Mouse (Mus musculus) brain, embryonic 18.5 days (tissue): ENCODE measurements at regions not wholly inside any gene's neighbourhood (a gene's known extent, or its start where the extent isn't known, plus 50 kb on each side); places are given as distances from the start of the nearest gene placed in this dataset.

Source experiments
- DNase-seq: peaks from one replicate; pipeline ENCODE4 v3.0.0-alpha.2; 2012; ENCODE audit warnings: low read depth, low spot score

DNA sequence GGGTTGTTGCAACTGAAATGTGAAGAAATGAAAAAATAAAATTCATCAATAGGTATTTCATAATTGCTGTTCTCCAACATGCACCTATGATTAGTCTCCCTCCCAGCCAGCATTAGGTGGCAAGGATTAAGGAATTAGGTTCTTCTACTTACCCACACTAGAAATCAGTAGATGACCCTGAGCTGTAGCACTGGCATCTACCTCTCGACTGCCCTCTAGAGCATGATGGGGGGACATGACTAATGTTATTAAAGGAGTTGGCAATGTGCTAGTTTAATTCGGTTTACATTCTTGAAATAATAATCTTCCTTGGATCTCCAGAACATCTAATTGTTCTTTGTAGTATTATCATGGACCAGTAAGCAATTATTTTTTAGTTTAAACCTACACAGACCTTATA lies 370.9 kb downstream of the Dcdc2c start:
- DNase-seq, result no peak

DNA sequence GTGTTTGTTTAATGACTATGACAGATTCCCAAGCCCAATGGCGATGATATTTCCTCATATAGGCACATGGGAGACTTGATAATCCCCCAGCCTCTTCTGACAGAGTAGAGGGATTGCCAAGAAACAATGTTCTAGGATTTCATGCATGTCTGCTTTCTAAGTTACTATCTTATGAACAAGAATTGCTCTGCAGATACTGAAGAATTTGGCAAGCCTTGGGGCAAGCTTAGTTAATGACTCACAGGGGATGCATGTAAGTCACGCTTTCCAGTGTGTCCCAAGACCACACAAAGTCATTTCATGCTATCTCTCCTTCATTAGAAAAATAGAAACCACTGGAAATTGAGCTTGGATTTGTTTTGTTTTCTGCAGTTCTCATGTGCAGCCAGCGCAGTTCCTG lies 376.2 kb downstream of the Dcdc2c start:
- no peak for DNase-seq

DNA sequence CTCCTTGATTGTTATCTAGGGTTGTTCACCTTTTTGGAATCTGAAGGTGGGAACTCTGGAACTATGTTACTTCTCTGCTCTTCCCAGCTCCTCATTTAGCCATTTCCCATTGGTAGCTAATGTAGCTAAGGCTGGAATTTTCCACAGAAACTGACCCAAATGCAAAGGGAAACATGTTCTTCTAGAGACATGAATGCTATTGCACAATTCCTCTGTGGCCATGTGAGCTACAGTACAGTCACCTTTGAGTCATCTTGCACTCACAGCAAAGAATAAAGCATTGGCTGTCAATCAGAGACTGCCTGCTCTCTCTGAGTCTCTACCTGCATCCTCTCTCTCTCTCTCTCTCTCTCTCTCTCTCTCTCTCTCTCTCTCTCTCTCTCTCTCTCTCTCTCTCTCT lies 378.1 kb downstream of the Dcdc2c start:
- no peak for DNase-seq

DNA sequence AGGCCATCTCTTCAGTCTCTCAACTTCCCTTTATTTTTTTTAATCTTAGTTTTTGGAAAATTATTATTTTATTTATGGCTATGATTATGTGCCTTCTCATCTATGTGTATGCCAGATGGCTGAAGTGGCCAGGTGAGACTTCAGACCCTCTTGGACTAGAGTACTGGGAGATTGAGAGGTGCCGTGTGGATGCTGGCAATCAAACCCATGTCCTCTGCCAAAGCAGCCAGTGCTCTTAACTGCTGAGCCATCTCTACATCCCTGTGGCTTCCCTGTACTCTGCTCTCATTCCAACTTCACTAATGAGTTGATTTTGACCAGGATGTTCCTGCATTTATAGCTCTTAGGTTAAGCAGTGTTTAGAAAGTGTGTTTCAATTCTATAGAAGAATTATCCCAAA lies 393.4 kb downstream of the Dcdc2c start:
- DNase-seq, result no peak

GRCm38 (mm10) chr12:28150759-28151158 lies 401.4 kb downstream of the Dcdc2c start:
- no peak for DNase-seq

- DNase-seq, result no peak
Observed at GRCm38 (mm10) chr12:28135810-28136592, 416.2 kb downstream of the Dcdc2c start.

- no peak for DNase-seq
Observed at GRCm38 (mm10) chr12:28122766-28123165, 429.4 kb downstream of the Dcdc2c start.

DNA sequence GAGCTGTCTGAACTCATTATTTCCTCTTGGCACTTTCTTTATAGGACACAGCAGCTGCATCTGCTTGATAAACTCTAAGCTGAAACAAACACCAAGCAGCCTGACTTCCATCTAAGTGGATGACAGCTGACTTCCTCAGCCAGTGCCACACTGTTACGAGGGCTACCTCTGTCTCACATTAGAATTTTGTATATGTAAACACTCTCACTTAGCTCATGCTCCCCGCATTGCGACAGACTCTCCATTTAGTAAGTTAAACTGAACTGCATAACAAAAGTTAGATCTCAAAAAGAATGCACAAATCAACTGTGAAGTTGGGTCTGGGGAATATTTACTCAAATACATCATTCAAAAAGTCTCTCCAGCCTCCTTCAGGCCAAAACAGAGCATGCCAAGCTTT lies 432.1 kb downstream of the Dcdc2c start:
- no peak for DNase-seq

DNA sequence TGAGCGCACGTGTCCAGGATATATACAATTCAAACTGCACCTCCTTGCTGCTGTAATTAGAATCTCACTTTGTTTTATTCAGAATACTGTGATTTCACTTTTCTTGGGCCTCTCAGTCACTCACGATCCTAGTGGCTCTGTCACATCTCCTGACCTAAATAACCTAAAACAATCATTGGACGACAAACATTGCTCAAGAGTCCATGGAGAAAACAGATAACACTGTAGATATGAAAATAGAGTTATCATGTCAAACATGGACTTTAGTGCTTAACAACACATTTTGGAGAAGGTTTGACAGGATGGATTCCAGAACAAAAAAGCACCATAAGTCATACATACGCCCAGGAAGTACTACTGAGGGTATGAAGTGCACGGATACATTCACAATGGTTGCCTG lies 461.5 kb downstream of the Dcdc2c start:
- no peak for DNase-seq

- peak; percentile 45 for DNase-seq
Observed at GRCm38 (mm10) chr12:28085460-28085859, 466.7 kb downstream of the Dcdc2c start.

DNA sequence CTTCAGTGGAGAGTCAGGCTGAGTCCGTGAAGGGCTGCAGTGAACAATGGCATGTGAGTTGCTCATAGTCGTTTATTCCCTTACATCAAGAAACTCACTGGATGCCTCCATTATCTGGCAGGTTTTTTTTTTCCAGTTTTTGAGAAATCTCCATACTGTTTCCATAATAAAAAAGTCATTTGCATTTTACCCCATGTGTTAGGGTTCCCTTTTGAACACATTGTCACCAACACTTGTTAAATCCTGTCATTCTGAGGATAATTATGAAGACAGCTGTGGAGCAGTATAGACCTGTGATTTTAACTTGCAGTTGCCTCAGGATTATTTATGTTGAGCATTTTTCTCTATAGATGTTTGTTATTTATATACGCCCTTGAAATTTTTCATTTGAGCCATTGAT lies 475.6 kb downstream of the Dcdc2c start:
- no peak for DNase-seq

DNA sequence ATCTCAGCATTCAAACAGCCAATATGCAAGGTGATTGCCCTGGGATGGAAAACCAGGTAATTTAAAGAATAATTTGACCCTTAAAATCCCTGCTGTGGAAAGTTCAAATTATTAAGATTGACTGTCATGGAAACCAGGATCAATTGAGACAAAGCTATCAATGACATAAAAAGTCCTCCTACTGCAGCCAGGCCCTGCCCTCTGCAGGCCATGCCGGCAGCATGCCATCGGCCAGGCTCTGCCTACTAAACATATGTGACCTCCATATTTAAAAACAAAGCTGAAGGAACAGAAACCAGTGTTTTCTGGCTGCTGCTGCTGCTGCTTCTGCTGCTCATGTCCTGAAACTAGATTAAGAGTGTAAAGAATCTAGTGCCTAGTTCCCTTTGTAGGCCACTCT lies 483.6 kb downstream of the Dcdc2c start:
- DNase-seq, result no peak

- no peak for DNase-seq
Observed at GRCm38 (mm10) chr12:28060281-28060680, 491.9 kb downstream of the Dcdc2c start.

GRCm38 (mm10) chr12:28055518-28056280 lies 496.5 kb downstream of the Dcdc2c start:
- DNase-seq, result peak; percentile 85

DNA sequence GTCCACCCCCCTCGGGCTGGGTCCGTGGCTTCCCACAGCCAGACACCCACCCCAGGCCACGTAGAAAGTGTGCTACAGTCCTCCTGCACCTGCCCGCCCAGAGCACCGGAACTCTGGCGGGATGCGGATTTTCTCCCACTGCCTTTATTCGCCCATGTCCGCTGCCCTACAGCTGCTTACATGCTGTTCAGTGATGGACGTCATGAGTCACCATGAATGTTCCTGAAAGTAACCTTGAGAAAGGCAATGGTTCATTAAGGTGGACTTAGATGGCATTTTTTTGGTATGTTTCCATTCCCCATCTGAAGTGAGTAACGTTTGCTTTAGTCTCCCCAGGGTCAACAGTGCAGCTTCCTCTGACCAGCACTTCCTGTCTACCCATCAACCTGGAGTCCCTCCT lies 497.8 kb downstream of the Dcdc2c start:
- no peak for DNase-seq

GRCm38 (mm10) chr12:28047989-28048388 lies 504.2 kb downstream of the Dcdc2c start:
- no peak for DNase-seq

GRCm38 (mm10) chr12:28038161-28038911 lies 513.9 kb downstream of the Dcdc2c start:
- no peak for DNase-seq

- DNase-seq, result no peak
Observed at GRCm38 (mm10) chr12:27999170-27999569, 553.0 kb downstream of the Dcdc2c start.

- no peak for DNase-seq
Observed at GRCm38 (mm10) chr12:27992152-27992551, 560.0 kb downstream of the Dcdc2c start.

GRCm38 (mm10) chr12:27984261-27984841 lies 567.8 kb downstream of the Dcdc2c start:
- peak; percentile 59 for DNase-seq

- peak; percentile 70 for DNase-seq
Observed at GRCm38 (mm10) chr12:27978257-27978931, 573.8 kb downstream of the Dcdc2c start.
